ENCODE assay signal across 30 mouse cellular contexts in the genomic region with DNA sequence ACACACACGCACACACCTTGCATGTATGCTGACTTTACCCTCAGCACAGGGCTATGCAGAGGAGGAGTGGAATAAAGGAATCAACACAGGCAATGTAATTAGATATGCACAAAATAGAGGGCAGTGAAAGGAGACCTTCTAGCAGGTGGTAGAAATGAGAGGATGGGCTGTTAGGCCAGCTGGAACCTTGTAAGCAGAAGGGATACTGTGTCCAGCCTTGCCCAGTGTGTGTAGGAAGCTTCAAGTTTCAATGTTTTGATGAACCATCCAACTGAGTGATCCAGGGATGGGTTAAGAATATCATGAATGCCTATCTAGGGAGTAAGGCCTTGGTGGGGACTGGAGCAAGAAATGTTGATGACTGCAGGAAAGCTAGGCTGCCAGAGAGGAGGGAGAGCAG. TPM values are rescaled to one million over a fixed set of nuclear protein-coding genes. Genes with fewer than 3 reads are reported as not detected.
"Had no signal": no experiment of that assay in that cellular context is flagged by ENCODE, and none has a peak within 500 bp of the region (broad histone marks: within the 10 kb centered on the region; RNA-seq: fewer than 3 reads in every experiment).

No protein-coding gene starts in this region.

RNA-seq across cellular contexts. Expression of gene Hsd3b4, which starts 38.2 kb away (rescaled TPM):
- total RNA-seq: common myeloid progenitor, adult 5-6 weeks; forebrain, postnatal 0 days; gastrocnemius, adult 18-20 months; gastrocnemius, adult 2 months; gastrocnemius, adult 8-10 months; gastrocnemius, postnatal 10 days; gastrocnemius, postnatal 14 days; gastrocnemius, postnatal 25 days; gastrocnemius, postnatal 36 days; gastrocnemius, postnatal 4 days; granulocyte monocyte progenitor cell, adult 5-6 weeks; heart, adult 18-20 months; heart, adult 2 months; heart, adult 8-10 months had no signal
- polyA plus RNA-seq: cortical plate, adult 2 months; embryonic facial prominence, embryonic 10.5 days; embryonic facial prominence, embryonic 11.5 days; embryonic facial prominence, embryonic 12.5 days; embryonic facial prominence, embryonic 13.5 days; embryonic facial prominence, embryonic 15.5 days; erythroblast, embryonic 14.5 days; forebrain, embryonic 10.5 days; forebrain, embryonic 11.5 days; forebrain, embryonic 12.5 days; forebrain, embryonic 13.5 days; forebrain, embryonic 14.5 days; forebrain, embryonic 15.5 days; forebrain, embryonic 16.5 days; forebrain, postnatal 0 days; frontal cortex, adult 2 months; gonadal fat pad, adult 2 months; heart, adult 2 months had no signal

RNA-seq across cellular contexts. Expression of gene Gm10681, which starts 40.1 kb away (rescaled TPM):
- total RNA-seq: common myeloid progenitor, adult 5-6 weeks; forebrain, postnatal 0 days; gastrocnemius, adult 2 months; gastrocnemius, adult 8-10 months; gastrocnemius, postnatal 10 days; gastrocnemius, postnatal 14 days; gastrocnemius, postnatal 25 days; gastrocnemius, postnatal 36 days; gastrocnemius, postnatal 4 days; granulocyte monocyte progenitor cell, adult 5-6 weeks; heart, adult 18-20 months; heart, adult 2 months; heart, adult 8-10 months had no signal
- polyA plus RNA-seq: cortical plate, adult 2 months; embryonic facial prominence, embryonic 10.5 days; embryonic facial prominence, embryonic 11.5 days; embryonic facial prominence, embryonic 12.5 days; embryonic facial prominence, embryonic 13.5 days; embryonic facial prominence, embryonic 15.5 days; erythroblast, embryonic 14.5 days; forebrain, embryonic 10.5 days; forebrain, embryonic 11.5 days; forebrain, embryonic 12.5 days; forebrain, embryonic 13.5 days; forebrain, embryonic 14.5 days; forebrain, embryonic 15.5 days; forebrain, embryonic 16.5 days; forebrain, postnatal 0 days; frontal cortex, adult 2 months; gonadal fat pad, adult 2 months; heart, adult 2 months had no signal
